Mouse (Mus musculus) olfactory bulb, adult 2 months (tissue): ENCODE measurements around the gene Ankrd11. TPM values are rescaled to one million over a fixed set of nuclear protein-coding genes. Genes with fewer than 3 reads are reported as not detected.
"Not testable (repeated sequence)": the region's sequence is repeated elsewhere in the genome, so short reads cannot be mapped to it uniquely, and the experiment has no call there.

Experiments used
- H3K27ac ChIP-seq: fragments of 200-500 bp; 2 replicates; pipeline ENCODE4 v1.5.1; 2012; ENCODE audit warnings: low read depth, low read length; ENCODE audit not compliant: insufficient read depth
- H3K4me1 ChIP-seq: fragments of 200-500 bp; 2 replicates; pipeline ENCODE4 v1.6.1; 2012; ENCODE audit warnings: low read length; ENCODE audit not compliant: control insufficient read depth, insufficient read depth
- H3K4me3 ChIP-seq: fragments of 200-500 bp; 2 replicates; pipeline ENCODE4 v1.5.1; 2012; ENCODE audit warnings: mild to moderate bottlenecking, low read depth, low read length, moderate library complexity; ENCODE audit not compliant: insufficient read depth
- CTCF ChIP-seq: fragments of 200-500 bp; IDR thresholded peaks from 2 replicates; pipeline ENCODE4 v1.5.1; 2012; ENCODE audit warnings: low read depth, mild to moderate bottlenecking, low read length, moderate library complexity; ENCODE audit not compliant: insufficient read depth
- POLR2A ChIP-seq: fragments of 200-500 bp; IDR thresholded peaks from 2 replicates; pipeline ENCODE4 v1.6.1; 2012; ENCODE audit warnings: mild to moderate bottlenecking, low read depth, low read length, moderate library complexity; ENCODE audit not compliant: insufficient read depth
- WGBS: fragments of 180-500 bp; shearing (Covaris S2); methylation state at CpG from one replicate; pipeline ENCODE4 v1.1.7; 2018; 5-methylcytosine and 5-hydroxymethylcytosine counted together
- polyA plus RNA-seq: library from polyadenylated mRNA; stranded (reverse); fragments of >200 nt; gene quantifications from 2 replicates; pipeline ENCODE4 v1.2.4, GENCODE M21; 2012; ENCODE audit warnings: low replicate concordance; ENCODE audit not compliant: missing spikeins, insufficient read depth, insufficient read length

Gene Ankrd11
- polyA plus RNA-seq, 1 experiment, result 219 TPM

DNA sequence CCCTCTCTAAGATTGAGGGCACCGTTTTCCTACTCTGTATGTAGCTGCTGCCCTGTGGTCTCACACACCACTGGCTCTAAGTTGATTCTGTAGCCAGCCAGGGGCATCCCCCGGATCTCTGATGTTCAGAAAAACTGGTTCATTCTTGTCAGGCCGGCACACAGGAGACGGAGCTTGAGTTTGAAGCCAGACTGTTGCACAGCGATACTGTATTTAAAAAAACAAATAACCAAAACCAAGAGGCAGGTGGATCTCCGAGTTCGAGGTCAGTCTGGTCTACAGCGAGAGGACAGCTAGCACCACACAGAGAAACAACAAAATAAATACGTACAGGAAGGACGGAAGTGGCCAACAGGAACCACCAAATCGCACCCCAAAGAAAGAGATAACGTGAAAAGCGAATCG is 22.7 kb upstream of the Ankrd11 start:
- Histone ChIP-seq H3K27ac (peak overlapping the region; percentile 73), H3K4me1 (peaks cover 12% of the 10 kb centered on the region), H3K4me3 (peak overlapping the region; percentile 74)
- no peak for TF ChIP-seq CTCF
- no peak for TF ChIP-seq POLR2A
- under 1% methylated on average over 14 of the region's 14 CpGs for WGBS

DNA sequence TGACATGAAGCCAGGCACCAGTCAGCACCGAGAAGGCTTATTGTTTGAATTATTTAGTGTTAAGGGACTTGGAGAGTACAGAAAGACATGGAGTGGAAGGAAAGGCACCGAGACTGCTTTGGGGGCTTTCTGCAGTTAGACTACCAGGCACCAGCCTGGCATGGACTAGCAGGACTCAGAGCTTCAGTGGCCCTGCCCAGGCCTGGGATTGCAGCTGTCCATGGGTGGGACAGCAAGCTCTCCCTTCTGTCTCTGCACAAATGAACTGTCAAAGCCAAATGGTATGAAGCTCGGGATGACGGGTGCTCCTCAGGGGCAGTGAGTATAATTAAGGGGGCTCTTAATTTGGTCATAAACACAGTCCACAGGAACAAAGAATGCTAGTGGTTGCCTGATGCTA is 22.0 kb upstream of the Ankrd11 start:
- no peak overlapping the region for H3K4me3 ChIP-seq
- peaks cover 12% of the 10 kb centered on the region for H3K4me1 ChIP-seq
- no peak overlapping the region for H3K27ac ChIP-seq
- 57% methylated on average over 4 of the region's 4 CpGs for WGBS
- no peak for TF ChIP-seq POLR2A
- no peak for TF ChIP-seq CTCF

- H3K27ac ChIP-seq, result no peak within 1 kb of the TSS
- H3K4me1 ChIP-seq, result peaks cover 12% of the 10 kb centered on the region
- no peak within 1 kb of the TSS for H3K4me3 ChIP-seq
- no peak for TF ChIP-seq CTCF
- no peak for TF ChIP-seq POLR2A
- WGBS, result 71% methylated on average over 7 of the region's 7 CpGs
These were observed 20.6 kb upstream of the Ankrd11 start, which contains the start of gene Spg7 for GRCm38 (mm10) chr8:123062721-123063120. Gene Spg7, plus strand, starts transcription at chr8:123062942.

DNA sequence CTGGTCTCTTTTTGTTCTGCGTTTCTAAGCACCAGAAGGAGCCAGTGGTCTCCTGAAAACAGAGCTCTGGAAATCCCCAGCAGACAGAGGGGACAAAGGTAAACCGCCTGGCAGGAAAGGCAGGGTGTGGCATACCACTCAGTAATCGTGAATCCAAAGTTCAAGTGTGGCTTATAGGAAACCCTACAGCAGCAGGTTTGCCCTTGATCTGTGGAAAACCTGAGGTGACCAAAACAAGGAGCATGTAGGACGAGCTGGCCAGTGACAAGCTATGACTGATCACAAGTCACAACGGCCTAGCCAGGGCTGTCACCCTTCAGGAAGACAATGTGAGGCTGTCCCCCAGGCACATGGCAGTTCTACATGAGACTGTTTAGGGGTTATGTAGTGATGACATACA is 9.4 kb upstream of the Ankrd11 start:
- H3K27ac ChIP-seq, result no peak overlapping the region
- TF ChIP-seq CTCF, result no peak
- TF ChIP-seq POLR2A, result no peak
- no peaks in the 10 kb centered on the region for H3K4me1 ChIP-seq
- 66% methylated on average over 5 of the region's 5 CpGs for whole genome bisulfite sequencing
- no peak overlapping the region for H3K4me3 ChIP-seq

- TF ChIP-seq CTCF, result no peak
- TF ChIP-seq POLR2A, result no peak
- Histone ChIP-seq H3K4me1 (peaks cover under 1% of the 10 kb centered on the region), H3K27ac (no peak overlapping the region), H3K4me3 (no peak overlapping the region)
- 86% methylated on average over 7 of the region's 7 CpGs for WGBS
These were observed 6.3 kb upstream of the Ankrd11 start for GRCm38 (mm10) chr8:123048402-123048801.

DNA sequence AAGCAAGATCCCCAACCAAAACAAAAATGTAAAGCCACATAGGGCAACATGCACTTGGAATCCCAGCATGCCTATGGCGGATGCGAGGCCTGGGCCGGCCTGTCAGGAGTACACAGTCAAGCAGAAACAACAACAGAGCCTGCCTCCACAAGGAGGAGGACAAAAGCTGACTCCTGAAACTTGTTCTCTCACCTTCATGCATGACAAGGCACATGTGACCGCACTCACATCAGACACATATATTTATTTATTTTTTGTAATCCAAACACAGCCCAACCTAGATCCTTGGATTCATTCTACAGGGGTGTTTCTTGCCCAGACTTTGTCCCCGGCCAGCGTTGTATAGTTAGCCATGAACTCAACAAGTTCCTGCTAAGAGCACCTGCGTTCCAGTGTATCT is 5.8 kb upstream of the Ankrd11 start:
- Histone ChIP-seq H3K4me3 (no peak overlapping the region), H3K4me1 (peaks cover 4% of the 10 kb centered on the region), H3K27ac (no peak overlapping the region)
- 85% methylated on average over 7 of the region's 7 CpGs for WGBS
- no peak for TF ChIP-seq POLR2A
- TF ChIP-seq CTCF, result no peak

DNA sequence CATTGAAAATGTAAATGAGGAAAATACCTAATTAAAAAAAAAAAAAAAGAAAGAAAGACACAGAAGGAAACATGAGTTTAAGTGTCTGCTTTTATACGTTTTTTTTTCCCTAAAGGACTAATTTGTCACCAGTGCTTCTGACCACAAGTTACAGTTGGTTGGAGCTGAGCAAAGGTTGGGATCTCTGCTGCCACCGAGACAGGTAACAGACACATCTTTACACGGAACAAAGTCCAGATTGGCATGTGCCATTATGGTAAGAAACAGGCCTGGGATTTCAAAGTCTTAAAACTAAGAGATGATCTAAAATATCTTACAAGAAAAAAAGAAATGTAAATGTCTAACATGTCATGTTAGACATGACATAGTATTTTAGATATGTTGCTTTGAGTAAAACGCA is 4.6 kb upstream of the Ankrd11 start:
- TF ChIP-seq POLR2A (no peak), CTCF (no peak)
- Histone ChIP-seq H3K4me1 (peaks cover 4% of the 10 kb centered on the region), H3K4me3 (no peak overlapping the region), H3K27ac (no peak overlapping the region)
- WGBS, result 84% methylated on average over 4 of the region's 4 CpGs

DNA sequence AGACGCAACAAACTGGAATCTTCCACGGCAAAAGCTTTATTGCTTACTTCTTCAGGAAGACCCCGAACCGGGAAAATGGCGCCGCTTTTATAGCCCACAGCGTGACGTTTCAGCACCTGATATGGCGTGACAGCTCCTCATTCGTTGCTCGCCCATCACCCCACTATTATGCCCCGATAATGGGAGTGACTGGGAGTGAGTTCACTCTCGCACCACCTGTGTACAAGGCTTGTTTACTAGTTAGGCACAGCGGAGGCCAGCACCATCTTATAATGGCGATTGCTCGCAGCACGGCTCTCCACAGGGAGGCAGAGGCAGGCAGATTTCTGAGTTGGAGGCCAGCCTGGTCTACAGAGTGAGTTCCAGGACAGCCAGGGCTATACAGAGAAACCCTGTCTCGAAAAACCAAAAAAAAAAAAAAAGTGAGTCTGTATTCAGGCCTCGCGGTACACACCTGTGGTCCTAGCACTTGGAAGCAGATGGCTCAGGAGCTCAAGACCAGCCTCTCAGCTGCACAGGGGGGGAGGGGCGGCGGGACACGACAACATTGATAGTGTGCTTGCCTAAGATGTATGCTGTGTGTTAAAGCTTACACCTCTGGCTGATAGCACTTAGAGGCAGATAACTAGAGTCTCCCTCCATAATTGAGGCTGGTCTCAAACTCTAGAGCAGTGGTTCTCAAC is 2.8 kb upstream of the Ankrd11 start:
- not testable (repeated sequence) for H3K27ac ChIP-seq, H3K4me3 ChIP-seq, H3K4me1 ChIP-seq
- 95% methylated on average over 23 of the region's 23 CpGs for WGBS

DNA sequence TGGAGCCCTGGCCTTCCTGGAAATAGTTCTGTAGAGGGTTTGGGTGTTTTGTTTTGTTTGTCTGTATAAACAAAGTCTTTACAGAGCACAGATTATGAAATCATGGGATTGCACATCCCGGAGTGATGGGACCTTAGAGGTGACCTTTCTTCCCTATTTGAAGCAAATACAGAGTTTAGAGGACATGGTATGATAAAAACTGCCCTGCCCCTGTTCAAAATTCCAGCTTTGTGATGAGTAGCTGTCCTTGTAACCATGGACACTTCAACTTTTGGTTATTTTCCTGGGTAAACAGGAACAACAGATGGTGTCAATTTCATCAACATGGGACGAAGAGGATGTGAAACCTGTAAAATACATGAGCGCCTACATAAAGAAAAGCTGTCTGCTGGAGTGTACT is 1.9 kb upstream of the Ankrd11 start:
- Histone ChIP-seq H3K4me3 (no peak overlapping the region), H3K27ac (no peak overlapping the region), H3K4me1 (peaks cover 8% of the 10 kb centered on the region)
- WGBS, result 83% methylated on average over 3 of the region's 3 CpGs
- no peak for TF ChIP-seq POLR2A
- no peak for TF ChIP-seq CTCF

DNA sequence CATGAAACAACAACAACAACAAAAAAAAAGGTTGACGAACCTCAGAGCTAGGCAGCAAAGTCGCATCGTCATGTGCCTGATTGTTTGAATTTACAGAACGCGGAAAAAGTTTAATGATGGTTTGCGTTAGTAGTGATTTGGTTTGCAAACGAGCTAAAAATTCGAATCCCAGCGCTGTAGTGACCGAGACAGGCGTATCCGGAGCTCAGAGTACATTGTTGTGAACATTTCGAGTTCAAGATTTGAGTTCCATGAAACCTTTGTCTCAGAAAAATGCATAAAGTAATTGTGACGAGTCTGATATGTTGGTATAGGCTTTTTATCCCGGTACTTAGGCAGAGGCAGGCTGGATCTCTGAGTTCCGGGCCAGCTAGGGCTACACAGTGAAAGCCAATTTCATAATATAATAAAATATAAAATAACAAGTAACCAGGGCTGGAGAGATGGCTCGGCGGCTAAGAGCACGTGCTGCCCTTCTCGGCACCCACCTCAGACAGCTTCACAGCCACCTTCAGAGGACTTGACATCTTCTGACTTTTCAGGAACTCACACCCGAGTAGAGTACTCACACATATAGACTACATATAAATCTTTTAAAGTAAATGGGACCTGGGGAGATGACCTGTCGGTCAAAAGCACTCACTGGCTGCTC is 1.0 kb upstream of the Ankrd11 start:
- peak overlapping the region; percentile 93 for H3K27ac ChIP-seq
- 17% methylated on average over 22 of the region's 22 CpGs for WGBS
- TF ChIP-seq POLR2A, result no peak
- TF ChIP-seq CTCF, result no peak
- peak overlapping the region; percentile 91 for H3K4me3 ChIP-seq
- H3K4me1 ChIP-seq, result peaks cover 8% of the 10 kb centered on the region
